ENCODE assay signal across 14 mouse cellular contexts in the genomic region with DNA sequence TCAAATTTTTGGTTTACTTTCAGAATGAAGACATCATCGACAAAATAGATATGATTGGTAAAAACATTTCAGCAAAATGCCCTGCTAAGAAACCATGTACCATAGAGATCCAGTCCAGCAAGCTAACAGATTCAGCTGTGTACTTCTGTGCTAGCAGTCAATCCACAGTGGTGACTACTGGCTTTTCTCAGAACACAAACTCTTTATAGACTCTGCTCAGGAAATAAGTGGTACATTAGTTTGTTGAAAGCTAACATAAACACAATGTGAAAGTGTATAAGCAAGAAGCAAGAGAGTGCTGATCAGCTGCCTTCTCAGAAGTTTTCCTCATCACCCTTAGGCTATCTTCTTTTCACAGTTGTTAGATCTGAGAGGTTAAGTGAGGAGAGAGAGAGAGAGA.
"Had no signal": no experiment of that assay in that cellular context is flagged by ENCODE, and none has a peak within 500 bp of the region (broad histone marks: within the 10 kb centered on the region; RNA-seq: fewer than 3 reads in every experiment).

No protein-coding gene starts in this region.

- H3K4me1 ChIP-seq: midbrain, embryonic 10.5 days; midbrain, embryonic 12.5 days; midbrain, embryonic 15.5 days; neural tube, embryonic 12.5 days had no signal

- DNase-seq: lung, adult 18-20 months; lung, embryonic 14.5 days; lung, postnatal 10 days; lung, postnatal 4 days; right cerebral cortex, postnatal 14 days; spleen, adult 18-20 months; thymus, adult 18-20 months; thymus, postnatal 4 days had no signal

- H3K27me3 ChIP-seq: midbrain, embryonic 12.5 days; midbrain, embryonic 15.5 days; neural tube, embryonic 12.5 days had no signal

- H3K4me3 ChIP-seq: midbrain, embryonic 10.5 days; midbrain, embryonic 12.5 days; midbrain, embryonic 15.5 days; myocyte; neural tube, embryonic 12.5 days had no signal

- ATAC-seq: midbrain, embryonic 15.5 days had no signal

- H3K27ac ChIP-seq: liver, embryonic 14.5 days; midbrain, embryonic 10.5 days; midbrain, embryonic 12.5 days; midbrain, embryonic 15.5 days; neural tube, embryonic 12.5 days had no signal

- H3K4me2 ChIP-seq: lung, embryonic 14.5 days; midbrain, embryonic 12.5 days; midbrain, embryonic 15.5 days; neural tube, embryonic 12.5 days had no signal

- H3K9me3 ChIP-seq: midbrain, embryonic 10.5 days; midbrain, embryonic 12.5 days; midbrain, embryonic 15.5 days; neural tube, embryonic 12.5 days had no signal

- H3K36me3 ChIP-seq: midbrain, embryonic 10.5 days; midbrain, embryonic 12.5 days; midbrain, embryonic 15.5 days; neural tube, embryonic 12.5 days had no signal

- H3K9ac ChIP-seq: liver, embryonic 14.5 days; lung, embryonic 14.5 days; midbrain, embryonic 12.5 days; midbrain, embryonic 15.5 days; neural tube, embryonic 12.5 days had no signal
